Mouse (Mus musculus): ENCODE results near the gene Hist1h2ac. TPM values are rescaled to one million over a fixed set of nuclear protein-coding genes. Genes with fewer than 3 reads are reported as not detected.

Hist1h2ac gene
- total RNA-seq (2023): 10 to 100 TPM; 16.6 to 18.1 TPM

GRCm38 (mm10) chr13:23683755-23684281, at the start of gene Hist1h2ac, which contains the start of gene Hist1h2bc:
Hist1h2ac (minus strand) TSS chr13:23683948.
Hist1h2bc (plus strand) TSS chr13:23684199.

DNA sequence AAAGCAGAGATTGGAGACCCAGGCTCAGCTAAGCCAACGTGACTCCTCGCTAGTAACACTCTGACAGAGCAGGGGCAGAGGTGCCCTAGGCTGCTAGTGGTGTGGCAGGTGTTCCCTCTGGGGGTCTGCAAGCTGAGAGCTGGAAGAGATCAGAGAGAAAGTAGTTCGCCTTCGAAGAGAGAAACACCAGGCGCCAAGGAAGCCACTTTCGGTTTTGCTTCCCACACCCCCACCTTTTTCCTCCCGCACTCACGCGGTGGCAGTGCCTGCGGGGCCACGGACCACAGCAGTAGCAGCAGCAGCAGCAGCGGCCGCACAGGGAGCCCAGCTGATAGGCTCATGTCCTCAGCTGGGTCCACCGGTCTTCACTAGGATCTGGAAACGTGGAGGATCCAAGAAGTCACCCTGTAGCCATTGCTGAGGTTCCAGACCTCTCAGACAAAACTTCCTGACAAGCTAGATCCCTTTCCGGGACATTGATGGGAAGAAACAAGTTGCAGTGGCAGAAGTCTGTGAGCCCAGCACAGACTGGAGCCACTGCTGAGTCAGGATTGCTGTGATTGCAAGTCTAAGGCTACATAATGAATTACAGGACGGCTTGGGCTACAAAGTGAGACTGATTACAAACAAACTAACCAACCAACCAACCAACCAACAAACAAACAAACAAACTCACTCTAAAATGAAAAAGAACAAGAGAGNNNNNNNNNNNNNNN, 26.8 kb upstream of the Hist1h2ac start, which contains the start of gene Hfe:
Gene Hfe, minus strand, starts transcription at position 481 of the 716 bp plus-strand sequence.

GRCm38 (mm10) chr13:23698300-23698693, 14.5 kb upstream of the Hist1h2ac start, which contains the start of gene Hist1h4c:
Hist1h4c (minus strand) TSS chr13:23698454.

GRCm38 (mm10) chr13:23695514-23695913, 11.8 kb upstream of the Hist1h2ac start, which contains the start of gene Hist1h1t:
Hist1h1t (plus strand) TSS chr13:23695814.

Other genes starting within 250 kb of the Hist1h2ac start
- gene Btn1a1, start 218.0 kb downstream of the Hist1h2ac start, total RNA-seq (2023): not detected
- not detected for gene Btn2a2, start 195.1 kb downstream of the Hist1h2ac start, total RNA-seq (2023)
- gene Hist1h4h, start 152.9 kb downstream of the Hist1h2ac start, total RNA-seq (2023): 100 to 1,000 TPM; 288 to 289 TPM
- gene Hist1h2af, start 150.0 kb downstream of the Hist1h2ac start, total RNA-seq (2023): 10 to 100 TPM; 13.0 to 16.8 TPM
- gene Hist1h3g, start 148.5 kb downstream of the Hist1h2ac start, total RNA-seq (2023): 1 to 10 TPM; 4.0 to 7.1 TPM
- gene Hist1h2bh, start 140.6 kb downstream of the Hist1h2ac start, total RNA-seq (2023): 1 to 10 TPM; 5.8 to 8.7 TPM
- gene Hist1h3f, start 139.9 kb downstream of the Hist1h2ac start, total RNA-seq (2023): 10 to 100 TPM; 46.7 to 47.0 TPM
- 100 to 1,000 TPM in 1 of 2 experiments, 10 to 100 TPM in 1; 82.9 to 103 TPM for gene Hist1h4f, start 132.3 kb downstream of the Hist1h2ac start, total RNA-seq (2023)
- gene Hist1h1d, start 130.7 kb downstream of the Hist1h2ac start, total RNA-seq (2023): 10 to 100 TPM; 41.3 to 48.8 TPM
- 100 to 1,000 TPM; 229 to 249 TPM for gene Hist1h3e, start 121.6 kb downstream of the Hist1h2ac start, total RNA-seq (2023)
- gene Hist1h2ae, start 112.7 kb downstream of the Hist1h2ac start, total RNA-seq (2023): 10 to 100 TPM; 17.9 to 24.4 TPM
- 100 to 1,000 TPM; 418 to 452 TPM for gene Hist1h2bg, start 112.6 kb downstream of the Hist1h2ac start, total RNA-seq (2023)
- gene Hist1h2bf, start 109.8 kb downstream of the Hist1h2ac start, total RNA-seq (2023): 100 to 1,000 TPM; 146 to 182 TPM
- gene Hist1h2ad, start 109.6 kb downstream of the Hist1h2ac start, total RNA-seq (2023): 10 to 100 TPM; 32.0 to 39.2 TPM
- gene Hist1h3d, start 108.2 kb downstream of the Hist1h2ac start, total RNA-seq (2023): 10 to 100 TPM; 24.7 to 26.8 TPM
- 100 to 1,000 TPM; 179 to 193 TPM for gene Hist1h4d, start 102.3 kb downstream of the Hist1h2ac start, total RNA-seq (2023)
- gene Hist1h2be, start 62.8 kb downstream of the Hist1h2ac start, total RNA-seq (2023): 10 to 100 TPM; 24.2 to 27.4 TPM
- gene Hist1h1e, start 61.4 kb downstream of the Hist1h2ac start, total RNA-seq (2023): 100 to 1,000 TPM; 580 to 629 TPM
- gene Hist1h2bc, start 251 bp upstream of the Hist1h2ac start, total RNA-seq (2023): 10 to 100 TPM; 36.5 to 38.0 TPM
- under 1 TPM in 1 of 2 experiments, not detected in 1; 0.73 TPM for gene Hist1h1t, start 11.9 kb upstream of the Hist1h2ac start, total RNA-seq (2023)
- gene Hist1h4c, start 14.5 kb upstream of the Hist1h2ac start, total RNA-seq (2023): 100 to 1,000 TPM; 164 to 221 TPM
- 100 to 1,000 TPM; 136 to 146 TPM for gene Hfe, start 26.9 kb upstream of the Hist1h2ac start, total RNA-seq (2023)
- 1,000 to 10,000 TPM; 1,025 to 1,075 TPM for gene Hist1h1c, start 54.9 kb upstream of the Hist1h2ac start, total RNA-seq (2023)
- gene Hist1h3c, start 61.7 kb upstream of the Hist1h2ac start, total RNA-seq (2023): 1 to 10 TPM; 5.7 to 5.9 TPM
- 10 to 100 TPM; 58.8 to 70.5 TPM for gene Hist1h2bb, start 62.8 kb upstream of the Hist1h2ac start, total RNA-seq (2023)
- 10 to 100 TPM; 44.8 to 51.5 TPM for gene Hist1h2ab, start 67.2 kb upstream of the Hist1h2ac start, total RNA-seq (2023)
- 10 to 100 TPM; 32.0 to 33.9 TPM for gene Hist1h3b, start 68.3 kb upstream of the Hist1h2ac start, total RNA-seq (2023)
- gene Hist1h4b, start 73.1 kb upstream of the Hist1h2ac start, total RNA-seq (2023): 100 to 1,000 TPM in 1 of 2 experiments, 10 to 100 TPM in 1; 84.1 to 109 TPM
- 100 to 1,000 TPM; 158 to 172 TPM for gene Hist1h4a, start 77.3 kb upstream of the Hist1h2ac start, total RNA-seq (2023)
- gene Hist1h3a, start 78.4 kb upstream of the Hist1h2ac start, total RNA-seq (2023): 100 to 1,000 TPM; 333 to 340 TPM
- gene Hist1h1a, start 79.7 kb upstream of the Hist1h2ac start, total RNA-seq (2023): 10 to 100 TPM; 34.1 to 37.9 TPM
- gene Trim38, start 86.0 kb upstream of the Hist1h2ac start, total RNA-seq (2023): not detected
- gene Slc17a2, start 123.0 kb upstream of the Hist1h2ac start, total RNA-seq (2023): not detected
- gene Slc17a3, start 155.5 kb upstream of the Hist1h2ac start, total RNA-seq (2023): not detected
- gene Slc17a1, start 183.8 kb upstream of the Hist1h2ac start, total RNA-seq (2023): not detected
- not detected for gene Slc17a4, start 231.1 kb upstream of the Hist1h2ac start, total RNA-seq (2023)